Mouse (Mus musculus): ENCODE data around the gene Sorl1. TPM values are rescaled to one million over a fixed set of nuclear protein-coding genes. Genes with fewer than 3 reads are reported as not detected.
A peak's percentile ranks its signal among the peaks of the same experiment; 100 is the strongest.

The Sorl1 gene
- total and polyA plus RNA-seq, 3 experiments: 2.5 to 12.3 (median 6.3) TPM

DNA sequence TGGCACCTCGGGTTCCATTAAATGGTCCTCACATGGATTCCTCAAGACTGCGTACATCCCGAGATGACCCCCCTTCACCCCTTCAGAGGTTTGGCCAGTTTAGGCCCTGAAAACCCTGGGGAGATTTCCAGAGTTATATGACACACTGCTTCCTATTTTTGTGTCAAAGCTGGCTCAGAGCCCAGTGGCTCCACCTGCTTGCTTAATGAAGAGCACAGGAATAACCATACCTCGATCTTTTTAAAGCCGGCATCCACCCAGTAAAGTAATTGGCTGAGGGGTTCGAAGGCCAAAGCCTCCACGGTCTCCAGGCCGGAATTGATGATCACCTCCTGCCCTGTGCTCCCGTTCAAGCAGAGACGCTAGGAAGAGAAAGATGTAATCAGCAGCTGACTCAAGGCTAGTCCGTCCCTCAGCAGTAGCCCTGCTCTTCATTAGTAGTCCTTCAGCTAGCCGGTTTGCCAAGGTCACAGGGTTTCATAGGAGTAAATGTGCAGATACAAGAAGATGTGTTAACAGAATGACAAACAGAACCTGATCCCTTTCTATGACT lies 88.8 kb downstream of the Sorl1 start:
- no peak for TF ChIP-seq IRF4 (IDR thresholded peaks at IDR 0.05; ENCODE audit: low read depth, low read length)
- TF ChIP-seq POLR2AphosphoS2 (IDR thresholded peaks at IDR 0.05; ENCODE audit: low read depth, low read length): no peak
- no peak for TF ChIP-seq NELFE (IDR thresholded peaks at IDR 0.05; ENCODE audit: low read depth, low read length)
- no peak for TF ChIP-seq RCOR1 (conservative IDR thresholded peaks at IDR 0.05; ENCODE audit: low read depth, low read length)
- TF ChIP-seq ZKSCAN1 (IDR thresholded peaks at IDR 0.05; ENCODE audit: borderline replicate concordance, low read depth, low read length): no peak
- TF ChIP-seq MAZ (IDR thresholded peaks at IDR 0.05; ENCODE audit: low read depth, low read length): no peak
- no peak for TF ChIP-seq ETS1 (conservative IDR thresholded peaks at IDR 0.05; ENCODE audit: low read depth, low read length)
- no peak for TF ChIP-seq JUN (IDR thresholded peaks at IDR 0.05; ENCODE audit: insufficient read depth, low read depth, low read length)
- TF ChIP-seq GABPA (IDR thresholded peaks at IDR 0.05; ENCODE audit: insufficient replicate concordance, low read depth, low read length): no peak
- no peak for TF ChIP-seq CHD1 (IDR thresholded peaks at IDR 0.05; ENCODE audit: low read depth, low read length)
- no peak for TF ChIP-seq RAD21 (IDR thresholded peaks at IDR 0.05; ENCODE audit: low read depth, low read length)
- TF ChIP-seq NRF1 (IDR thresholded peaks at IDR 0.05; ENCODE audit: low read depth, low read length): no peak
- no peak for TF ChIP-seq HCFC1 (IDR thresholded peaks at IDR 0.05; ENCODE audit: low read depth, low read length)
- TF ChIP-seq KAT2A (IDR thresholded peaks at IDR 0.05; ENCODE audit: insufficient replicate concordance, low read length): no peak
- TF ChIP-seq CHD2 (IDR thresholded peaks at IDR 0.05; ENCODE audit: low read length): no peak
- TF ChIP-seq ZNF384 (IDR thresholded peaks at IDR 0.05; ENCODE audit: low read depth, low read length): no peak
- TF ChIP-seq MAX (IDR thresholded peaks at IDR 0.05; ENCODE audit: low read length): no peak
- TF ChIP-seq MXI1 (IDR thresholded peaks at IDR 0.05; ENCODE audit: low read depth, low read length): no peak
- TF ChIP-seq E2F4 (IDR thresholded peaks at IDR 0.05; ENCODE audit: insufficient replicate concordance, low read depth, low read length): no peak
- H3K4me3 ChIP-seq (replicated peaks in 1 of 3; ENCODE audit: low read depth in 2 of 3, low read length in 2 of 3, poor library complexity in 1 of 3): no peak overlapping the region
- no peaks in the 10 kb centered on the region for H3K27me3 ChIP-seq (replicated peaks)
- in situ Hi-C loops (cut with MboI; ENCODE audit: low pct_ligation_motif_present, low pct_unique_long_range_greater_than_20kb, low sequenced_read_pairs): no loop called here
- no peaks in the 10 kb centered on the region for H3K9me3 ChIP-seq (replicated peaks; ENCODE audit: low read length)
- no peak overlapping the region for H3K9ac ChIP-seq (ENCODE audit: insufficient read depth, low read depth)
- H3K4me1 ChIP-seq (ENCODE audit: control insufficient read depth in 1 of 2, insufficient read depth in 2 of 2): peaks cover 5 to 20% of the 10 kb centered on the region in 2 experiments; a peak in 3 of 4 replicates
- H3K27ac ChIP-seq (ENCODE audit: insufficient read depth, low read depth): no peak overlapping the region
- dilution Hi-C loops (cut with MboI; ENCODE audit: extremely low pct_ligation_motif_present, extremely low pct_unique_long_range_greater_than_20kb, low sequenced_read_pairs): no loop called here
- H3K79me2 ChIP-seq (replicated peaks; ENCODE audit: control insufficient read depth, extremely low read depth, insufficient read depth, poor library complexity, severe bottlenecking): no peaks in the 10 kb centered on the region
- DNase-seq (ENCODE audit: extremely low read depth): no peak
- H3K36me3 ChIP-seq (replicated peaks in 1 of 2; ENCODE audit: control insufficient read depth in 1 of 2, insufficient read depth in 1 of 2, low read length in 1 of 2): peaks cover 0 to 59% of the 10 kb centered on the region in 2 experiments
- no peak overlapping the region for H3K4me2 ChIP-seq (ENCODE audit: insufficient read depth, low read depth, poor library complexity, severe bottlenecking)

DNA sequence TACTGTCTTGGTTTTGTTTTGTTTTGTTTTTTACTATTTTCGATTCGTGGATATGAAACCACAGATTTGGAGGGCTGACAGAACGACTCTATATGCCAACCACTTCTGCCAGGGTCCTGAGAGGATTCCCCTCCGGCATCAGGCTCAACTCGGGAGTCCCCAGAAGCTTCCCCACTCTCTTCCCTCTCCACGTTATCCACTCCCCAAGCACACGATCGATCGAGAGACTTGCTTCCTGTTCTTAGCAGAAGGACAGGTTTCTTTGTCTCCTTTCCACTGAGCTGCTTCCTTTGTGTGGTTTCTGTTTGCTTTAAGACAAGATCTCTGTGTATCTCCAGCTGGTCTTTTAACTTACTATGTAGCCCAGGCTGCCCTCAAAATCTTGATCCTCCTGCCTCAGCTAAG lies 90.0 kb downstream of the Sorl1 start:
- no peaks in the 10 kb centered on the region for H3K79me2 ChIP-seq (replicated peaks; ENCODE audit: control insufficient read depth, extremely low read depth, insufficient read depth, poor library complexity, severe bottlenecking)
- H3K9ac ChIP-seq (ENCODE audit: insufficient read depth, low read depth): no peak overlapping the region
- H3K27ac ChIP-seq (ENCODE audit: insufficient read depth, low read depth): no peak overlapping the region
- H3K4me2 ChIP-seq (ENCODE audit: insufficient read depth, low read depth, poor library complexity, severe bottlenecking): peak overlapping the region; percentile 64
- dilution Hi-C loops (cut with MboI; ENCODE audit: extremely low pct_ligation_motif_present, extremely low pct_unique_long_range_greater_than_20kb, low sequenced_read_pairs) (no loop called here), in situ Hi-C loops (cut with MboI; ENCODE audit: low pct_ligation_motif_present, low pct_unique_long_range_greater_than_20kb, low sequenced_read_pairs) (no loop called here)
- H3K4me3 ChIP-seq (replicated peaks in 1 of 3; ENCODE audit: low read depth in 2 of 3, low read length in 2 of 3, poor library complexity in 1 of 3): no peak overlapping the region
- H3K9me3 ChIP-seq (replicated peaks; ENCODE audit: low read length): no peaks in the 10 kb centered on the region
- H3K36me3 ChIP-seq (replicated peaks in 1 of 2; ENCODE audit: control insufficient read depth in 1 of 2, insufficient read depth in 1 of 2, low read length in 1 of 2): peaks cover 0 to 56% of the 10 kb centered on the region in 2 experiments
- TF ChIP-seq ZMIZ1 (IDR thresholded peaks at IDR 0.05; ENCODE audit: low read depth, low read length) (no peak), BHLHE40 (IDR thresholded peaks at IDR 0.05; ENCODE audit: low read depth, low read length) (0 out of 2 replicates have a peak, but pooled peaks have one; percentile 12)
- no peak for DNase-seq (ENCODE audit: extremely low read depth)
- no peaks in the 10 kb centered on the region for H3K27me3 ChIP-seq (replicated peaks)
- peaks cover 5 to 26% of the 10 kb centered on the region in 2 experiments; a peak in 3 of 4 replicates for H3K4me1 ChIP-seq (ENCODE audit: control insufficient read depth in 1 of 2, insufficient read depth in 2 of 2)

Data from CH12.LX (cell line).